Mouse (Mus musculus) liver, postnatal 0 days (tissue): ENCODE measurements around the gene Adamts4. TPM values are rescaled to one million over a fixed set of nuclear protein-coding genes. Genes with fewer than 3 reads are reported as not detected.

ENCODE experiments used
- ATAC-seq: fragments of 200-750 bp; cut with Nextera tagmentation; 2 replicates; pipeline ENCODE4 v1.8.0; 2017; ENCODE audit warnings: mild to moderate bottlenecking, moderate library complexity
- DNase-seq: peaks from one replicate; pipeline ENCODE4 v3.0.0-alpha.2; 2016
- H3K27ac ChIP-seq: fragments of 300-500 bp; sonication (generic); 2 replicates; pipeline ENCODE4 v1.5.1; 2014; ENCODE audit warnings: antibody characterized with exemption, moderate library complexity, mild to moderate bottlenecking, low read depth
- H3K27me3 ChIP-seq: fragments of 300-500 bp; sonication (generic); 2 replicates; pipeline ENCODE4 v1.6.1; 2014; ENCODE audit warnings: low read length, control low read depth, mixed read lengths; ENCODE audit not compliant: insufficient read depth
- H3K36me3 ChIP-seq: fragments of 300-500 bp; sonication (generic); replicated peaks from 2 replicates; pipeline ENCODE4 v1.6.1; 2014; ENCODE audit warnings: mild to moderate bottlenecking, control low read depth, low read length, moderate library complexity, mixed read lengths; ENCODE audit not compliant: insufficient read depth
- H3K4me1 ChIP-seq: fragments of 300-500 bp; sonication (generic); 2 replicates; pipeline ENCODE4 v1.6.1; 2014; ENCODE audit warnings: antibody characterized with exemption, mild to moderate bottlenecking, control low read depth; ENCODE audit not compliant: insufficient read depth
- H3K4me2 ChIP-seq: fragments of 300-500 bp; sonication (generic); 2 replicates; pipeline ENCODE4 v1.6.1; 2014; ENCODE audit warnings: low read depth, mild to moderate bottlenecking, low read length, moderate library complexity, mixed read lengths
- H3K4me3 ChIP-seq: fragments of 300-500 bp; sonication (generic); 2 replicates; pipeline ENCODE4 v1.5.1; 2014; ENCODE audit warnings: low read depth, low read length
- H3K9ac ChIP-seq: fragments of 300-500 bp; sonication (generic); replicated peaks from 2 replicates; pipeline ENCODE4 v1.6.1; 2014; ENCODE audit warnings: mild to moderate bottlenecking, moderate library complexity
- H3K9me3 ChIP-seq: fragments of 300-500 bp; sonication (generic); 2 replicates; pipeline ENCODE4 v1.6.1; 2016; ENCODE audit warnings: mild to moderate bottlenecking, control low read depth, low read length, mixed read lengths
- CTCF ChIP-seq: sonication (generic); IDR thresholded peaks from 2 replicates; pipeline ENCODE4 v1.5.1; 2016; ENCODE audit warnings: antibody characterized with exemption, low read depth
- EP300 ChIP-seq: IDR thresholded peaks from 2 replicates; pipeline ENCODE4 v1.6.1; 2016; ENCODE audit warnings: antibody characterized with exemption, low read depth, mild to moderate bottlenecking
- WGBS: fragments of 180-500 bp; shearing (Covaris S2); extraction: QIAGEN DNeasy Blood & Tissue Kit; methylation state at CpG from one replicate; pipeline ENCODE4 v1.1.7; 2014; ENCODE audit not compliant: insufficient replicate concordance; 5-methylcytosine and 5-hydroxymethylcytosine counted together
- polyA plus RNA-seq: library from polyadenylated mRNA; unstranded; fragments of >200 nt; fragmentation: Nextera tagmentation; extraction: Ambion mirVana; gene quantifications from 2 replicates; pipeline ENCODE4 v1.2.1, GENCODE M21; 2015

The Adamts4 gene
- polyA plus RNA-seq, 1 experiment from 2014 or later, result 0.51 TPM

GRCm38 (mm10) chr1:171229750-171230149 is 20.5 kb upstream of the Adamts4 start:
- H3K27ac ChIP-seq, result no peak overlapping the region

DNA sequence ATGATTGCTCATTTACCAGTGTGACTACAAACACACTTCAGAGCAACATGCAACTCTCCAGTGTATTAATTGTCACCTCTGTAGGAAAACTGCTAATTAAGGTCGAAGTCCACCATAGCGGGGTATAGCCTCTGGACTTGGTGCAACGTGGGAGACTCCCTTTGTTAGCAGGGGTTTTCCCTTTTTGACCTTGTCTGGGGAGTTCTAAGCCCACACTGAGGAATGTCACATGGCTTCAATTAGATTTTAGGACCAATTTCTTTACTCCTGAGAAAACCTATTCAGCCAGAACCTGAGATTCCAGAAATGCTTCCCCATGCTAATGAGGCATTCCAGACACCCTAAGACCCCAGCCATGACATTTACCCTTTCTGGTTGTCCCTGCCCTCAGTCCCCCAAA is 20.0 kb upstream of the Adamts4 start:
- ATAC-seq, result no peak
- no peak for TF ChIP-seq EP300
- no peak for TF ChIP-seq CTCF
- Histone ChIP-seq H3K9me3 (no peaks in the 10 kb centered on the region), H3K4me1 (peaks cover 23% of the 10 kb centered on the region), H3K27me3 (no peaks in the 10 kb centered on the region), H3K27ac (no peak overlapping the region), H3K4me2 (no peak overlapping the region), H3K9ac (no peak overlapping the region), H3K36me3 (peaks cover 12% of the 10 kb centered on the region), H3K4me3 (no peak overlapping the region)
- WGBS, result 76% methylated on average over 3 of the region's 3 CpGs
- DNase-seq, result no peak

More at GRCm38 (mm10) chr1:171229750-171230149, 20.5 kb upstream of the Adamts4 start:
- no peak for DNase-seq
- 71% methylated on average over 6 of the region's 6 CpGs for WGBS
- H3K4me2 ChIP-seq, result no peak overlapping the region
- ATAC-seq, result no peak
- peaks cover 23% of the 10 kb centered on the region for H3K4me1 ChIP-seq
- H3K9ac ChIP-seq, result no peak overlapping the region
- TF ChIP-seq EP300 (no peak), CTCF (no peak)
- no peak overlapping the region for H3K4me3 ChIP-seq
- no peaks in the 10 kb centered on the region for H3K9me3 ChIP-seq
- no peaks in the 10 kb centered on the region for H3K27me3 ChIP-seq
- H3K36me3 ChIP-seq, result peaks cover 9% of the 10 kb centered on the region

DNA sequence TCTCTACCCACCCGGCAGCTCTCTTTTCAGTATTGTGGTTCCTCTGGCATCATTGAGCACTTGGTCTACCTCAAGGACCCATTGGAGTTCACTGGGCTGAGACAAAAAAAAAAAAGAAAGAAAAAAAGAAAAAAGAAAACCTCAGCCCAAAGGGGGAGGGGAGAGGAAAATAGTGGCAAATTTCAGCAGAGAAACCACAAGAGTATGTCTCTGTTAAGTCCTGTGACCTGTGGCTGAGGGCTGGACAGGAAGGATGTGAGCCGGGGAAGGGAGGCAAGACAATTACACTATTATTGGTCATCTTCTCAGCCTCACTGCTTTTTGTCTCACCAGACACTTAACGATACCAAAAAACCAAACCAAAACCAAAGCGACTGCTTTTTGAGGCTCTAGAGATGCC is 18.4 kb upstream of the Adamts4 start:
- H3K4me3 ChIP-seq, result peak overlapping the region; percentile 48
- peaks cover 27% of the 10 kb centered on the region for H3K36me3 ChIP-seq
- TF ChIP-seq EP300 (no peak), CTCF (no peak)
- H3K27ac ChIP-seq, result peak overlapping the region; percentile 82
- peaks cover 23% of the 10 kb centered on the region for H3K4me1 ChIP-seq
- H3K9ac ChIP-seq, result no peak overlapping the region
- peak overlapping the region; percentile 51 for H3K4me2 ChIP-seq
- no peaks in the 10 kb centered on the region for H3K27me3 ChIP-seq
- DNase-seq (no peak), ATAC-seq (no peak)
- 30% methylated on average over 4 of the region's 4 CpGs for WGBS
- H3K9me3 ChIP-seq, result no peaks in the 10 kb centered on the region

GRCm38 (mm10) chr1:171232348-171232747 is 17.9 kb upstream of the Adamts4 start:
- DNase-seq, result no peak
- 53% methylated on average over 5 of the region's 5 CpGs for WGBS
- H3K4me2 ChIP-seq, result peak overlapping the region; percentile 51
- no peaks in the 10 kb centered on the region for H3K27me3 ChIP-seq
- TF ChIP-seq CTCF (no peak), EP300 (no peak)
- peaks cover 23% of the 10 kb centered on the region for H3K4me1 ChIP-seq
- no peaks in the 10 kb centered on the region for H3K9me3 ChIP-seq
- peak overlapping the region; percentile 82 for H3K27ac ChIP-seq
- peaks cover 31% of the 10 kb centered on the region for H3K36me3 ChIP-seq
- H3K4me3 ChIP-seq, result peak overlapping the region; percentile 48
- no peak for ATAC-seq
- H3K9ac ChIP-seq, result no peak overlapping the region

GRCm38 (mm10) chr1:171232800-171233730 is 17.2 kb upstream of the Adamts4 start:
- H3K9ac ChIP-seq, result peak overlapping the region; percentile 16
- no peak for ATAC-seq
- peaks cover 38% of the 10 kb centered on the region for H3K36me3 ChIP-seq
- DNase-seq, result no peak
- H3K27ac ChIP-seq, result peak overlapping the region; percentile 82
- no peak for TF ChIP-seq EP300
- TF ChIP-seq CTCF, result no peak
- peak overlapping the region; percentile 51 for H3K4me2 ChIP-seq
- peaks cover 23% of the 10 kb centered on the region for H3K4me1 ChIP-seq
- H3K27me3 ChIP-seq, result no peaks in the 10 kb centered on the region
- peak overlapping the region; percentile 48 for H3K4me3 ChIP-seq
- no peaks in the 10 kb centered on the region for H3K9me3 ChIP-seq
- WGBS, result 42% methylated on average over 12 of the region's 12 CpGs

GRCm38 (mm10) chr1:171234126-171234525 is 16.1 kb upstream of the Adamts4 start, which contains the start of gene Fcer1g:
Fcer1g (minus strand) TSS chr1:171234365.
- Histone ChIP-seq H3K27me3 (no peaks in the 10 kb centered on the region), H3K9me3 (no peaks in the 10 kb centered on the region), H3K9ac (peak within 1 kb of the TSS; percentile 16), H3K4me1 (peaks cover 23% of the 10 kb centered on the region), H3K36me3 (peaks cover 47% of the 10 kb centered on the region), H3K27ac (peak within 1 kb of the TSS; percentile 82), H3K4me2 (peak within 1 kb of the TSS; percentile 52), H3K4me3 (peak within 1 kb of the TSS; percentile 48)
- WGBS, result 43% methylated on average over 14 of the region's 14 CpGs
- DNase-seq (peak; percentile 61), ATAC-seq (peak; percentile 47)
- TF ChIP-seq EP300, result no peak
- TF ChIP-seq CTCF, result no peak
